ENCODE assay signal across 12 mouse cellular contexts in genomic region chr2:167121228-167121627, GRCm38 (mm10). TPM values are rescaled to one million over a fixed set of nuclear protein-coding genes. Genes with fewer than 3 reads are reported as not detected.
A peak's percentile ranks its signal among the peaks of the same experiment; 100 is the strongest.
DNase-seq lines count a peak whose midpoint lies in the region; ATAC-seq and TF ChIP-seq lines count a peak whose summit lies in the region.
"Had no signal": no experiment of that assay in that cellular context is flagged by ENCODE, and none has a peak within 500 bp of the region (broad histone marks: within the 10 kb centered on the region; RNA-seq: fewer than 3 reads in every experiment).

No protein-coding gene starts in this region.

- H3K4me3 ChIP-seq in lung, embryonic 16.5 days (ENCODE audit: low read length), result no peak overlapping the region
- H3K4me3 ChIP-seq in hindbrain, postnatal 0 days (ENCODE audit: low read length), result no peak overlapping the region
- H3K4me3 ChIP-seq: liver, embryonic 15.5 days; neural tube, embryonic 13.5 days had no signal

- peaks cover 8% of the 10 kb centered on the region; the same call in 1 of the 2 replicates for H3K4me1 ChIP-seq in lung, embryonic 16.5 days (replicated peaks; ENCODE audit: control insufficient read depth, insufficient read depth, low read length)
- H3K4me1 ChIP-seq in hindbrain, postnatal 0 days (ENCODE audit: insufficient read depth, low read length), result no peaks in the 10 kb centered on the region
- H3K4me1 ChIP-seq: liver, embryonic 15.5 days had no signal

- no peaks in the 10 kb centered on the region for H3K27me3 ChIP-seq in lung, embryonic 16.5 days (ENCODE audit: control insufficient read depth, insufficient read depth, low read depth, low read length)
- H3K27me3 ChIP-seq in hindbrain, postnatal 0 days (ENCODE audit: insufficient read depth, low read length), result no peaks in the 10 kb centered on the region
- H3K27me3 ChIP-seq: neural tube, embryonic 13.5 days had no signal

- no peak overlapping the region for H3K4me2 ChIP-seq in lung, embryonic 16.5 days (ENCODE audit: low read depth, low read length)
- H3K4me2 ChIP-seq in hindbrain, postnatal 0 days (ENCODE audit: low read depth, low read length), result no peak overlapping the region
- H3K4me2 ChIP-seq: liver, embryonic 15.5 days; neural tube, embryonic 13.5 days had no signal

- no peak overlapping the region for H3K9ac ChIP-seq in lung, embryonic 16.5 days (ENCODE audit: low read length)
- H3K9ac ChIP-seq in hindbrain, postnatal 0 days (replicated peaks; ENCODE audit: low read length), result no peak overlapping the region
- H3K9ac ChIP-seq: liver, embryonic 15.5 days; neural tube, embryonic 13.5 days had no signal

- peak; percentile 68 for ATAC-seq in lung, embryonic 16.5 days (ENCODE audit: low read depth)
- ATAC-seq in hindbrain, postnatal 0 days, result no peak; the same call in 1 of the 2 replicates
- ATAC-seq: forebrain, embryonic 14.5 days had no signal

- no peak for TF ChIP-seq CTCF in hindbrain, postnatal 0 days (IDR thresholded peaks at IDR 0.05; ENCODE audit: low read depth)

- no peak overlapping the region for H3K27ac ChIP-seq in lung, embryonic 16.5 days (ENCODE audit: low read length)
- no peak overlapping the region for H3K27ac ChIP-seq in hindbrain, postnatal 0 days
- H3K27ac ChIP-seq: liver, embryonic 15.5 days; neural tube, embryonic 13.5 days had no signal

- H3K36me3 ChIP-seq in lung, embryonic 16.5 days (ENCODE audit: control insufficient read depth, insufficient read depth, low read length), result no peaks in the 10 kb centered on the region
- H3K36me3 ChIP-seq in hindbrain, postnatal 0 days (ENCODE audit: insufficient read depth, low read length), result no peaks in the 10 kb centered on the region
- H3K36me3 ChIP-seq: liver, embryonic 15.5 days; neural tube, embryonic 13.5 days had no signal

- H3K9me3 ChIP-seq in lung, embryonic 16.5 days (ENCODE audit: control insufficient read depth, low read length), result no peaks in the 10 kb centered on the region
- H3K9me3 ChIP-seq in hindbrain, postnatal 0 days (ENCODE audit: low read length), result no peaks in the 10 kb centered on the region
- H3K9me3 ChIP-seq: liver, embryonic 15.5 days; neural tube, embryonic 13.5 days had no signal

- WGBS in lung, embryonic 16.5 days, result 58% methylated on average over 6 of the region's 6 CpGs
- 78% methylated on average over 6 of the region's 6 CpGs for WGBS in hindbrain, postnatal 0 days

- peak; percentile 54 for DNase-seq in gastrocnemius, postnatal 25 days
- no peak for DNase-seq in gastrocnemius, postnatal 4 days (ENCODE audit: low spot score in 2 of 2)
- peak; percentile 51 for DNase-seq in adrenal gland, postnatal 10 days
- peak; percentile 58 for DNase-seq in heart, postnatal 4 days
- no peak for DNase-seq in hindbrain, postnatal 0 days (ENCODE audit: low spot score)
- no peak for DNase-seq in adipocyte (ENCODE audit: low spot score)
- no peak for DNase-seq in cerebellum, adult 11 months
- DNase-seq: cerebellum, postnatal 36 days had no signal

RNA-seq across cellular contexts. Expression of gene Znfx1, which starts 58.4 kb away (rescaled TPM):
- total RNA-seq in gastrocnemius, postnatal 25 days (2021), result 10 to 100 TPM; 19.3 to 21.6 TPM
- 10 to 100 TPM; 17.9 to 18.6 TPM for total RNA-seq in gastrocnemius, postnatal 4 days (2021)
- 10 to 100 TPM; 31.2 to 36.5 TPM for total RNA-seq in adrenal gland, postnatal 10 days (2021)
- total RNA-seq in heart, postnatal 4 days (2021), result 10 to 100 TPM; 19.7 to 22.4 TPM
- 8.9 and 10.0 TPM in 2 replicates for polyA plus RNA-seq in lung, embryonic 16.5 days (2015; fragmentation: Nextera tagmentation; extraction: Ambion mirVana)
- total RNA-seq in hindbrain, postnatal 0 days (2014; rRNA removed), result 31.6 and 34.9 TPM in 2 replicates
- 4.9 and 5.8 TPM in 2 replicates for polyA plus RNA-seq in hindbrain, postnatal 0 days (2015; fragmentation: Nextera tagmentation; extraction: Ambion mirVana)

Comparison
In these comparisons a context has a peak if more than half of its experiments do, and no peak if none do; other contexts are left out.
1. DNase-seq: peak in gastrocnemius, postnatal 25 days (single experiment), adrenal gland, postnatal 10 days (single experiment) and heart, postnatal 4 days (single experiment); none in gastrocnemius, postnatal 4 days (0 of 2), hindbrain, postnatal 0 days (single experiment), adipocyte (single experiment) and cerebellum, adult 11 months (single experiment).